Mouse (Mus musculus) adrenal gland, adult 8-10 months (tissue): ENCODE results near the gene Rundc3a. TPM values are rescaled to one million over a fixed set of nuclear protein-coding genes. Genes with fewer than 3 reads are reported as not detected.
A peak's percentile ranks its signal among the peaks of the same experiment; 100 is the strongest.

ENCODE experiments used
- DNase-seq: peaks from one replicate; pipeline ENCODE4 v3.0.0; 2022
- total RNA-seq, 4 experiments: library from RNA; stranded (reverse); gene quantifications; 2 replicates each; pipeline ENCODE4 v1.2.4; 2022

The Rundc3a gene
- total RNA-seq, 4 experiments from 2014 or later = 53.9 to 83.9 (median 77.5) TPM

GRCm38 (mm10) chr11:102434816-102435705 lies 41.9 kb downstream of the Rundc3a start:
- DNase-seq = no peak

DNA sequence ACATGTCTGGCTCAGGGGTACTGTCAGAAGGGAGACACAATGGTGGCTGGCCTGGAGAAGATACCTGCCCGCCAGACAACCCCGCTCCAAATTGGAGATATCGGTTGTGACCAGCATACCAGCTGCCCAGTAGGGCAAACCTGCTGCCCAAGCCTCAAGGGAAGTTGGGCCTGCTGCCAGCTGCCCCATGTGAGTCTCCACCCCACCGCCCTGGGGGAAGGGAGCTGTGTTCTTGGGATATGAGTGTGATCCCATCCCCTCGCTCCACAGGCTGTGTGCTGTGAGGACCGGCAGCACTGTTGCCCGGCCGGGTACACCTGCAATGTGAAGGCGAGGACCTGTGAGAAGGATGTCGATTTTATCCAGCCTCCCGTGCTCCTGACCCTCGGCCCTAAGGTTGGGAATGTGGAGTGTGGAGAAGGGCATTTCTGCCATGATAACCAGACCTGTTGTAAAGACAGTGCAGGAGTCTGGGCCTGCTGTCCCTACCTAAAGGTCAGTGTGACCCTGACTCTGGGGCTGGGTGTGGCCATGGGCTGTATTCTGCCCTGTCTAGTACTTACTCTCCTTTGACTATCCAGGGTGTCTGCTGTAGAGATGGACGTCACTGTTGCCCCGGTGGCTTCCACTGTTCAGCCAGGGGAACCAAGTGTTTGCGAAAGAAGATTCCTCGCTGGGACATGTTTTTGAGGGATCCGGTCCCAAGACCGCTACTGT lies 42.7 kb downstream of the Rundc3a start:
- DNase-seq = peak; percentile 58

GRCm38 (mm10) chr11:102436471-102436790 lies 43.2 kb downstream of the Rundc3a start:
- DNase-seq = no peak

GRCm38 (mm10) chr11:102437120-102438061 lies 44.2 kb downstream of the Rundc3a start:
- DNase-seq = peak; percentile 65

GRCm38 (mm10) chr11:102438212-102439092 lies 45.2 kb downstream of the Rundc3a start:
- DNase-seq = peak; percentile 61

DNA sequence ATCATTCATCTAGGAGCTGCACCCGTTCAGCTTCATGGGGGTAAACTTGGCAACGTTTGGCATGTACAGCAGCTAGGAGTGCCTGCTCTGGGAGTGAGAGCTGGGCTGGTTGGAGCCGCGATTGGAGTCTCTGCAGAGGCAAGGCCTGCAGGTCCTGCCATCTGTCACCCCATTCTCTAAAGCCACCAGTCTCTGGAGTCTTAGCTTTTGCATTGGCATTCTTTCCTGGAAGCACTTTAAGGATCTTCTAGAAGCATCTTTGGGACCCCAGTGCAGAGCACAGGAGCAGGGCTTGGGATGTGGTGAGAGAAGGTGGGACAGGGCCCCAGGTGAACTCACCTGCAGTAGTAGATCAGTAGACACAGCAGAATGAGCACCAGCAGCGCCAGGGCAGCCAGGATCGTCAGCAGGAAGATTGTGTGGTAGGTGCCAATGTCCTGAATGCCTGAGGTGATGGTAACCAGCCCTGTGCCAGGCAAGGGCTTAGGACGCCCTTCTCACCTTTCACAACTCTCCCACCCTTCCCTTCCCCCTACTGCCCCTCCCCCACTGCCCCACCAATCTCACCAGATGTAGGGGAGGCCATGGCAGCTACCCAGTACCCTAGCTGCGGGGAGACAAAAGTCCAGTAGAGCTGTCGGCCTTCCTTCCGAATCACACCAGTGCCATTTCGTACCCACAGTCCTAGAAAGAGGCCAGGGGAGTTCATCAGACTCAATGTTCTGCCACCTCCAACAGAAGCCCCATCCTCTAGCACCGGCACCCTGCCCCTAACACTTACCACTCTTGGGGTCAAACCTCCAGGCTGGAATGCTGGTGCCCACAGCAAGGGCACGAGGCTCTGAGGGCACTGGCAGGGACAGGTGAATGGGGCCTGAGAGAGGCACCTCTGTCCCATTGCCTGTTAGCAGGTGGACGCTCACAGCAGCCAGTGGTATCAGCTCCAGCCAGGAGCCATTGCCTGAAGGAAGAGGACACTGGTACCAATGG lies 46.2 kb downstream of the Rundc3a start:
- no peak for DNase-seq

- DNase-seq = no peak
These were observed 47.1 kb downstream of the Rundc3a start for GRCm38 (mm10) chr11:102440255-102440654.

DNA sequence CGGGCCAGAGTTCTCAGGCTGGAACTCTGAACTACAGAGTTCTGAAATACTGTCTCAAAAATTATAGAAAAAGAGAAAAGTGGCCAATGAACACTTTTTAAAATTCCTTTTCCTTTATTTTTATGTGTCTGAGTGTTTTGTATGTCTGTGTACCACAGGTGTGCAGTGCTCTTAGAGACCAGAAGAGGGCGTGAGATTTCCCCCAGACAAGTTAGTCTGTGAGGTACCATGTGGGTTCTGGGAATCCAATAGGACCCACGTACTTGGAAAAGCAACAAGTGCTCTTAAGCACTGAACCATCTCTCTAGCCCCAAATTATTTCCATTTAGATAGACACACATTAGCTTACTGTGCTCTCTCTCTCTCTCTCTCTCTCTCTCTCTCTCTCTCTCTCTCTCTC lies 48.2 kb downstream of the Rundc3a start:
- DNase-seq = no peak

DNA sequence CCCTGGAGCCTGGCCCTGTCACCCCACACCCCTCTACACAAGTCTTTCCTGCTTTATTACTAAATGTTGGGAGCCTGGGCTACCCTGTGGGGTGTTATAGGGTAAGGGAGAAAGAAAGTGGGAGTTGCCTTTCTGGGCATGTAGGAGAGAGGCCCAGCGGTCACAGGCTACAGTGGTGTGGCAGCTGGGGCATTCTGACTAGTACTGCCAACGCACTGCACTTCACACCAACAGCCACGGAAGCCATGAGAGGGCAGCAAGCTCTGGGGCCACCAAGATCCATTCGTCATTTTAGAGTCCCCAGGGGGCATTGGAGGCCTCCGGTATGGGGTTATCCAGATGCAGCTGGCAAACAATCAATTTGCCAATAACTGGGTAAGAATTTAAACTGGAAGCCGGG lies 48.9 kb downstream of the Rundc3a start:
- no peak for DNase-seq

GRCm38 (mm10) chr11:102443740-102444139 lies 50.5 kb downstream of the Rundc3a start:
- DNase-seq = no peak

DNA sequence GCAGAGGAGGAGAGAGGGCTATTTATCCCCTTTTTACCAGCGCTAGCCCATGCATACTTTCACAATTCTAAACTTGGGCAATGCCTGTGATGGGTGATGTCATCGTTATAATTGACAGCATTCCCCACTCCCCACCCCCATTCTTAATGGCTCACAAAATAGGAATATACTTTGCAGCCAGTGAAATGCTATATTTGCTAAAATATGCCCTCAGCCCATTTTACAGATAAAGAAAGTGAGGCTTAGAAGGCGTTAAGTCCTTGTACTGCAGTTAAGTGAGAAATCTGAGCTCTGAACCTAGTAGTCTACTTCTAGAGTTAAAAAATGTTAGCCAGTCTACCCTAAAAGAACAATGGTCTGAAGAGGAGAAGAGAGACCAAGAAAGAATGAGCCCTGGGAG lies 51.1 kb downstream of the Rundc3a start:
- no peak for DNase-seq

DNA sequence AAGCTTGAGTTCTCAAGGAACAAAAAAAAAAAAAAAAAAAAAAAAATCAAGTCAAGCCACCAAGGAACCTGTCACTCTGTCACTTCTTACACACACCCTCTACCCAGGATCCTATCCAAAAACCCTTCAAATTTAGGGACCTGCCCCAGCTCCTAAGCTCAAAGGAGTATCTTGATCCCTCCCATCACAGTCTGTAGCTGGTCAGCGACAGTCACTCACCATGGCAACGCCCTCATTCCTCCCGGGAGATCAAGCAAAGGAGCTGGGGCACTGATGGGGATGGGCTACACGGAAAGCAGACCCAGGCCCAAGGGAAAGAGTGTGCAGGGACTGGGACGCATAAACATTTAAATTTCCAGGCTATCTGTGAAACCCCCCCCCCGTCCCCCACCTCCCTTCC lies 51.6 kb downstream of the Rundc3a start:
- DNase-seq = no peak

- DNase-seq = no peak
These were observed 52.2 kb downstream of the Rundc3a start for GRCm38 (mm10) chr11:102445264-102445890.

GRCm38 (mm10) chr11:102445891-102446361 lies 52.7 kb downstream of the Rundc3a start:
- no peak for DNase-seq

DNA sequence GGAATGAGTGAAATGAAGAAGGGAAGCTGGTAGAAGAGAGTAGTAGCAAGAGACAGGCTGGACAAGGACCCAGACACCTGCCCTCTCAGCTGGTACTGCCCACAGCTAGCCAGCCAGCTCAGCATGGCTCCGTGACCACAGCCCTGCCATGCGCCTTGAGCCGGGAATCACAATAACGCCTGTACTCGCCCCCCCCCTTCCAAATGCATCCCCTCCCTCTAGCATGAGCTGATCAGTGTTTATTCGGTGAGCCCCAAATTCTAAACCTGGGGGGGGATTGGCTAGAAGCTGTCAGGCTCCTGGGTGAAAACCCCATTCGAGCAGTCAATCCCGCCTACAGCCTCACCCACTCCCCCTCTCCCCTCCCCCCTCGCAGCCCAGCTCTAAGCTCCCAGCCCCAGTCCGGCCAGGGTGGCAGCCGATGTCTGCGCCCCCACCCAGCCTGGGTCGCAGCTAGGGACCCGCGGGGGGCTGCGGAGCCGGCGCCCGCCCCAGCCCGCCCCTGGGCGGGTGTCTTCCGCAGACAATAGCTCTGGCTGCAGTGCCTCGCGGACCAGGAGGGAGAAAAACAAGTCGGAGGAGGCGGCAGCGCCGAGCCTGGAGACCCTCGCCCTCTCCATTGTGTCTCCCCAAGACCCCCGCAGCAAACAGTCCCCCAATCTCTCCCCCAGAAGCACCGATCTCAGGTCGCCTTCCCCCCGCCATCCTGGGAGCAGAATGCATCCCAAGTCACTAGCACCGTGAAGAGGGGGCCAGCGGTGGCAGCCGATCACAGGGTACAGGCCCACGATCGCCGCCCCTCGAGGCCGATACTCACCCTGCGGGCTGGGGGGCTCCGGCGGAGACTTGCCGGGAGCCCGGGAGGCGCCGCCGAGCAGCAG lies 53.6 kb downstream of the Rundc3a start:
- no peak for DNase-seq

- no peak for DNase-seq
These were observed 54.3 kb downstream of the Rundc3a start, which contains the start of gene Fam171a2 for GRCm38 (mm10) chr11:102447497-102447896. Fam171a2 (minus strand) TSS chr11:102447682.

DNA sequence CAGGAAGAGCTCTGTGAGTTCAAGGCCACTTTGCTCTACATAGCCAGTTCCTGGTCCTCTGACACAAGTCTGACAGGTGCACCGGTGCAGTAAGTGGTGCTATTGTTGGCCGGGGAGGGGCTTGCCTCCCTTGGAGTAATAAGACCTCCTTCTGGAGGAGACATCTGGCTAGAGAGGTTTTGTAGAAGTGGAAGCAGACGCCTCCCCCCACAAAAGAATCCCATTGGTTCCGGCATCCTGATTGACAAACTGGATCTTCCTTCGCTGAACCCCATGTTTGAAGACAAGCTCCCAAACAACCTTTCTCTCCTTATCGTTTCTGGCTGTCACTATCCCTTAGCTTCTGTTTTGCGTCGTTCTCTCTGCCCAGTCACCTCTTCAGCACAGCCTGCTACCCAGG lies 55.1 kb downstream of the Rundc3a start:
- no peak for DNase-seq
